In genomic region chr1:35858342-35858741, GRCm38 (mm10) we compare ENCODE assay signal across 18 mouse cellular contexts.
DNase-seq lines count a peak whose midpoint lies in the region; TF ChIP-seq lines count a peak whose summit lies in the region.
"Had no signal": no experiment of that assay in that cellular context is flagged by ENCODE, and none has a peak within 500 bp of the region (broad histone marks: within the 10 kb centered on the region; RNA-seq: fewer than 3 reads in every experiment).

No protein-coding gene starts in this region.

- no peaks in the 10 kb centered on the region for H3K27me3 ChIP-seq in kidney, adult 2 months (replicated peaks; ENCODE audit: control insufficient read depth, insufficient read depth, low read length)
- H3K27me3 ChIP-seq: heart, embryonic 15.5 days; limb, embryonic 12.5 days; liver, embryonic 13.5 days had no signal

- DNase-seq in testis, postnatal 10 days (ENCODE audit: low spot score), result peak; percentile 24
- DNase-seq in testis, postnatal 14 days (ENCODE audit: low spot score), result no peak
- DNase-seq in kidney, adult 2 months, result peak; percentile 34
- DNase-seq in kidney, postnatal 25 days, result peak; percentile 7 to 54
- no peak for DNase-seq in cerebellum, postnatal 14 days
- no peak for DNase-seq in spleen, postnatal 4 days (ENCODE audit: low spot score in 2 of 2)
- DNase-seq in frontal cortex, postnatal 10 days (ENCODE audit: low spot score in 2 of 2), result no peak
- DNase-seq: adrenal gland, postnatal 10 days; cerebellum, adult 11-12 months; cerebellum, postnatal 36 days; heart, adult 18-20 months; layer of hippocampus, adult 9-11 months; liver, embryonic 13.5 days; lung, postnatal 10 days had no signal

- no peak overlapping the region for H3K4me3 ChIP-seq in kidney, adult 2 months (ENCODE audit: insufficient read depth, low read depth, low read length)
- H3K4me3 ChIP-seq: embryonic facial prominence, embryonic 10.5 days; heart, embryonic 15.5 days; limb, embryonic 12.5 days; liver, embryonic 13.5 days had no signal

- WGBS in kidney, adult 2 months, result 26% methylated on average over 3 of the region's 3 CpGs

- TF ChIP-seq CTCF in kidney, adult 2 months (conservative IDR thresholded peaks at IDR 0.05; ENCODE audit: insufficient read depth, insufficient read length, low read depth, low read length), result no peak

- no peak for TF ChIP-seq POLR2A in kidney, adult 2 months (IDR thresholded peaks at IDR 0.05; ENCODE audit: low read depth, low read length)

- peak overlapping the region; percentile 86 for H3K27ac ChIP-seq in kidney, adult 2 months (ENCODE audit: insufficient read depth, low read depth, low read length)
- H3K27ac ChIP-seq: embryonic facial prominence, embryonic 10.5 days; heart, embryonic 15.5 days; limb, embryonic 12.5 days; liver, embryonic 13.5 days had no signal

- 0 out of 2 replicates have a peak, but pooled peaks cover 7% of the 10 kb centered on the region for H3K4me1 ChIP-seq in kidney, adult 2 months (ENCODE audit: control insufficient read depth, insufficient read depth, low read length)
- H3K4me1 ChIP-seq: embryonic facial prominence, embryonic 10.5 days; liver, embryonic 13.5 days had no signal

- no peaks in the 10 kb centered on the region for H3K36me3 ChIP-seq in kidney, adult 2 months (ENCODE audit: control insufficient read depth, insufficient read depth, low read length)
- H3K36me3 ChIP-seq: embryonic facial prominence, embryonic 10.5 days; G1E; heart, embryonic 15.5 days; limb, embryonic 12.5 days; liver, embryonic 13.5 days had no signal

Comparison
In these comparisons a context has a peak if more than half of its experiments do, and no peak if none do; other contexts are left out.
1. DNase-seq: peak in testis, postnatal 10 days (single experiment), kidney, adult 2 months (single experiment) and kidney, postnatal 25 days (2 of 2); none in testis, postnatal 14 days (single experiment), cerebellum, postnatal 14 days (0 of 2), spleen, postnatal 4 days (0 of 2) and frontal cortex, postnatal 10 days (0 of 2).